Mouse (Mus musculus): ENCODE data around the gene Smap2.

DNA sequence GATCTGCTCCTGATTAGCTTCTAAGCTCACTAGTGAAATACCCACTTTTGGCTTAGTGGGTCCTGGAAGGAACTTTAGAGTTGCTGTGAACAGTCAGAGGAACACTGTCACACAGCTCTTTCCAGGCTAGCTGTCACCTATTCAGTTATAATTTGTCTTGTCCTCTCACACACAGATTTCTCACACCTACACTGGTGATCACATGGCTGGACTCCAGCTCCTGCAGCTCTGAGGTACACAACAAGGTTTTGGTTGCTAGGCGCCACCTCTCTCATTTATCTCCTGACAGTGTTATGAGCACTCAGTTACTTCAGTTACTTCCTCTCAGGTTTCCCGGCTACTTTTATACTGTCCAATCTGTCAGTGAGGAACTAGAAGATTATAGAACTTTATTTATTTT is 48.3 kb upstream of the Smap2 start:
- no peak for TF ChIP-seq CTCF (conservative IDR thresholded peaks at IDR 0.05 in 1 of 2, IDR thresholded peaks at IDR 0.05 in 1 of 2; ENCODE audit: low read depth in 2 of 2, low read length in 2 of 2)
- no peak for TF ChIP-seq MAX (IDR thresholded peaks at IDR 0.05; ENCODE audit: low read length)
- TF ChIP-seq NELFE (IDR thresholded peaks at IDR 0.05; ENCODE audit: low read depth, low read length), result no peak
- no peak for TF ChIP-seq MYC (IDR thresholded peaks at IDR 0.05; ENCODE audit: low read depth, low read length)
- no peak for TF ChIP-seq ELF1 (IDR thresholded peaks at IDR 0.05; ENCODE audit: low read depth, low read length)
- no peak for TF ChIP-seq JUN (IDR thresholded peaks at IDR 0.05; ENCODE audit: insufficient read depth, low read depth, low read length)
- TF ChIP-seq USF2 (conservative IDR thresholded peaks at IDR 0.05; ENCODE audit: low read depth, low read length), result no peak
- no peak for TF ChIP-seq BHLHE40 (IDR thresholded peaks at IDR 0.05; ENCODE audit: low read depth, low read length)
- no peak for TF ChIP-seq ZMIZ1 (IDR thresholded peaks at IDR 0.05; ENCODE audit: low read depth, low read length)
- TF ChIP-seq RAD21 (IDR thresholded peaks at IDR 0.05; ENCODE audit: low read depth, low read length), result no peak
- TF ChIP-seq POLR2AphosphoS2 (IDR thresholded peaks at IDR 0.05; ENCODE audit: low read depth, low read length), result no peak
